Mouse (Mus musculus): ENCODE results near the gene Dgka.
"Not testable (repeated sequence)": the region's sequence is repeated elsewhere in the genome, so short reads cannot be mapped to it uniquely, and the experiment has no call there.

Gene Dgka

GRCm38 (mm10) chr10:128731002-128731433 is 13.6 kb downstream of the Dgka start:
- DNase-seq = peak; percentile 88

DNA sequence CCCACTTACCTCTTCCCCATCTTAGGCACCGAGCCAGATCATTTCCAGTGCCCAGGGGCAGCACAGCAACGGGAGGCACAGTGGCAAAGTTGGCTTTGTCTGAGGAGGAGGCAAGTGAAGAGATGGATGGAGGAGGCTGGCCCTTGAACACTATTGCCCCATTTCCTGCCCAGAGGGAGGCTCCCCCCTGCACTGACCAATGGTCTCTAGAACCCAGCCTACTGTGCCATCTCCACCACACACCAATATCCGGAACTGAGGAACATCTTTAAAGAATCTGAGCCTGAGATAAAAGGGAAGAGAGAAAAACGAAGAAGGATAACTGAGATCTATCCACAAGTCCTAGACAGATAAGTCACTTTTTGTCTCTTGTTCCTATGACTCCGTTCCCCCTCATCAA is 16.6 kb downstream of the Dgka start:
- DNase-seq = no peak

- DNase-seq = not testable (repeated sequence)
Measured at GRCm38 (mm10) chr10:128725466-128725865, 19.2 kb downstream of the Dgka start.

DNA sequence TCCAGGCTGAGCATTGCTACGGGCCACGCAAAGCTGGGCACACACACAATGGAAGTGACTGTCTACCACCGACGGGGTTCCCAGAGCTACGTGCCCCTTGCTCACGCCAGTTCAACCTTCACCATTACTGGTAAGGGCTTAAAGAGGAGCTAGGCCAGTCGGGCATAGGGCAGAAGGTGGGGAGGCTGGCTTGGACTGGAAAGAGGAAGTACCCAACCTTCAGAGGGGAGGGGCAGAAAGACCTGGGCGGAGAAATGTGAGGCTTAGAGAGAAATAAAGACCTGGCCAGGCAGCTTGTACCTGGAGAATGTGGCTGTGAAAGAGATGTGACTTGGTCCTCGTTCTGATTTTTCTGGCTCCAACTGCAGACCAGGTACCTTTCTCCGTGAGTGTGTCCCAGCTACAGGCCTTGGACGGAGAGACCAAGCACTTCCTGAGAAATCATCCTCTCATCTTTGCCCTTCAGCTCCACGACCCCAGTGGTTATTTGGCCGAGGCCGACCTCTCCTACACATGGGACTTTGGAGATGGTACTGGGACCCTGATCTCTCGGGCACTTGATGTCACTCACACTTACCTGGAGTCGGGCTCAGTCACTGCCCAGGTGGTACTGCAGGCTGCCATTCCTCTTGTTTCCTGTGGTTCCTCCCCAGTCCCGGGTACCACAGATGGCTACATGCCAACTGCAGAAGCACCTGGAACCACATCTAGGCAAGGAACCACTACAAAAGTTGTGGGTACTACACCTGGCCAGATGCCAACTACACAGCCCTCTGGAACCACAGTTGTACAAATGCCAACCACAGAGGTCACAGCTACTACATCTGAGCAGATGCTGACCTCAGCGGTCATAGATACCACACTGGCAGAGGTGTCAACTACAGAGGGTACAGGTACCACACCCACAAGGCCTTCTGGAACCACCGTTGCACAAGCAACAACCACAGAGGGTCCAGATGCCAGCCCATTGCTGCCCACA is 28.8 kb downstream of the Dgka start:
- DNase-seq = peak; percentile 71

GRCm38 (mm10) chr10:128711318-128711717 is 33.3 kb downstream of the Dgka start:
- not testable (repeated sequence) for DNase-seq

DNA sequence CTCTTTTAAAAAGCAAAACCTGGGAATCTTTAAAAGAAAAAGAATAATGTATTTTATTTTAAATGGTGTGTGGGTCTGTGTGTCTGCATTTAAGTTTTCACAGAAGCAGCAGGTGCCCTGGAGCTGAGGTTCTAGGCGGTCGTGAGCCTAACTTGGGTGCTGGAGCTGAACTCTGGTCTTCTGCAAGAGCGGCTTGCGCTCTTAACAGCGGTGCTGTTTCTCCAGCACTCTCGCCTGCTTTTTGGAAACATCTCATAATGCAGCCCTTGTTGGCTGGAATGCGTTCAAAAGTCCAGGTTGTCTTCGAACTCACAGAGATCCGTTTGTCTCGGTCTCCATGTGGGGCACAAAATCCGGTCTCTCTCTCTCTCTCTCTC is 39.4 kb downstream of the Dgka start:
- DNase-seq = peak; percentile 50

GRCm38 (mm10) chr10:128704491-128705316 is 40.0 kb downstream of the Dgka start, which contains the start of gene Cdk2:
Cdk2 (minus strand) TSS chr10:128705031.
- peak; percentile 96 for DNase-seq

- no peak for DNase-seq
Measured at GRCm38 (mm10) chr10:128703895-128704294, 40.8 kb downstream of the Dgka start, which contains the start of gene Pmel. Pmel (plus strand) TSS chr10:128704195.

GRCm38 (mm10) chr10:128702328-128703007 is 42.2 kb downstream of the Dgka start:
- no peak for DNase-seq

GRCm38 (mm10) chr10:128700712-128701111 is 43.9 kb downstream of the Dgka start:
- DNase-seq = no peak

- no peak for DNase-seq
Measured at GRCm38 (mm10) chr10:128699611-128700010, 45.0 kb downstream of the Dgka start.

DNA sequence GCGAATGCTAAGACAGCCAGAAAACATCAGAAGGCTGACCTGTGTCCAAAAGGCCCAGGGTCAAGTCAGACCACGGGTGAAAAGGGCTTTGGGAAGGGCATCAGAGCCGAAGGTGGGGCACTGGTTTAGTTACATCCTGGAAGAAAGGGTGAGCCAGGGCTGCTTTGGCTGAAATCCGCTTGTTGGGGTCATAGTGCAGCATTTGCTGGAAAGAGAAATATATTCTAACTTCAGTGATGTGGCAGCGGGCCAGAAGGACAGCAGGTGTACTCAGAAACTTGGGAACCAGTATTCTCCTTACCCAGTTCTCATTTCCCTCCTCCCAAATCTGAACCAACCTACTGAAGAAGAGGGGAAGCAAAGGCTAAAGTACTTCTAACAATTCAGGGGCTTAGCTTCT is 45.6 kb downstream of the Dgka start:
- no peak for DNase-seq

- DNase-seq = peak; percentile 23
Measured at GRCm38 (mm10) chr10:128697072-128697725, 47.5 kb downstream of the Dgka start.

- peak; percentile 94 for DNase-seq
Measured at GRCm38 (mm10) chr10:128695992-128696807, 48.5 kb downstream of the Dgka start, which contains the start of gene Rab5b. Rab5b (minus strand) TSS chr10:128696264.

- no peak for DNase-seq
Measured at GRCm38 (mm10) chr10:128695411-128695991, 49.2 kb downstream of the Dgka start.

DNA sequence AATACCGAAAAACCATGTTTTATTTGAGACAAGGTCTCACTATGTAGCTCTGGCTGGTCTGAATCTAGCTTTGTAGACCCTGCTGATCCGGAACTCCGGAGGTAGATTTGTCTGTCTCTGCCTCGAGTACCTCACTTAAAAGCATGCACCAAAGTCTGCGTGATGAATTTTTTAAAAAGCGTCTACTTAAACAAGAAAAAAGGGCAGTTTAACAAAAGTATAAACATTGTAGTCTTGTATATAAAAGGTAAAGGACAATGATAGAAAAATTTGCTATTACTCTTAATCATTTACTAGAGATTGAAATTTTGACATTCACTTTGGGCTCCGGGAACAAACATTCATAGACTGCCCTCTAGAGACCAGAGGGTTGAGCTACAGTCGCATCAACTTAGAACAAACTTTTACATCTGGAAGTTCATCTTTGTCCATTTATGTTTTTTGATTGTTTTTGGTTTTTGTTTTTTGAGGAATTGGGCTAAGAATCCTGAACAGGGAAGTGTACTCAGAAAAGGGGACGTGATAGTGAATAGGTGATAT is 70.1 kb downstream of the Dgka start:
- DNase-seq = peak; percentile 30

DNA sequence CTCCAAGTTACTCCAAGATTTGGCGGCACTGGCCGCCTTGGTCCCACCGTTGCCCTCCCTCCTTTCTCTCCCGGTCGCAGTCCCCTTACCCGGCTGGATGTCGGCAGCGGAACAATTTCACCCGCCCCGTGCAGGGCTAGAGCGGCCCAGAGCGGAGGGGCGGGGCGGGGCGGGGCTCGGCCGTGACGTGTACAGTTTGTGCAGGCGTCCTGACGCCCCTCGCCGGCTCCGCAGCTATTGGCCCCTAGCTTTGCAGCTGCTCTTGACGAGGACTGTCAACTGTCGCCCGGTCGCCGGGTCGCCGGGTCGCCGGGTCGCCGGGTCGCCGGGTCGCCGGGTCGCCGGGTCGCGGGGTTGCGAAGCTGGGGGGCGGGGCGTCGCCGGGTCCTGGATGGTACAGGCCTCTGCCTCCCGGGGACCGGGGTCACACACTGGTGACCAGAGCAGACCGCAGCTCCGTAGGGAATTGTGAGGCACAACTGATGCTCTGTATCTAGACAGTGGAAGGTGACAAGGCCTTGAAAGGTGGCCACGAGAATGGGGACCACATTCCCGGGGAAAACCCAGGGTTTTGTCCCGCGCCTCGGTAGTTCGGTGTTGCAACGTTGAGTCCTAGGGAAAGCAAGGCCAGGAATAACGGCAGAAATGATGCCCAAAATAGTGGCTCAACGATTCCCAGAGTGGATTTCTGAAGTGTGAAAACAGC is 70.7 kb downstream of the Dgka start, which contains the start of gene Suox:
Gene Suox (minus strand): TSS at position 311 of the 706 bp plus-strand sequence.
- peak; percentile 91 for DNase-seq

GRCm38 (mm10) chr10:128671148-128671547 is 73.5 kb downstream of the Dgka start:
- DNase-seq = no peak

Measured in thymus, postnatal 4 days (tissue).